Mouse (Mus musculus) C2C12 (cell line): ENCODE measurements around the gene Hnrnph1. TPM values are rescaled to one million over a fixed set of nuclear protein-coding genes. Genes with fewer than 3 reads are reported as not detected.

Source experiments
- H3K27me3 ChIP-seq: one replicate; pipeline ENCODE4 v1.6.1; 2011; ENCODE audit not compliant: control insufficient read depth, insufficient read depth, insufficient read length
- H3K36me3 ChIP-seq: one replicate; pipeline ENCODE4 v1.6.1; 2011; ENCODE audit not compliant: control insufficient read depth, insufficient read depth
- H3K4me3 ChIP-seq: one replicate; pipeline ENCODE4 v1.5.1; 2011; ENCODE audit warnings: mild to moderate bottlenecking, control low read depth; ENCODE audit not compliant: poor library complexity, insufficient read depth, severe bottlenecking
- H3K79me2 ChIP-seq: one replicate; pipeline ENCODE4 v1.6.1; 2011; ENCODE audit not compliant: control insufficient read depth, insufficient read depth
- H3K79me3 ChIP-seq: one replicate; pipeline ENCODE4 v1.6.1; 2011; ENCODE audit warnings: low read depth, control low read depth
- H3ac ChIP-seq: one replicate; pipeline ENCODE3; 2011; ENCODE audit warnings: low read depth; ENCODE audit not compliant: control insufficient read depth, insufficient read length
- CEBPB ChIP-seq: IDR thresholded peaks from one replicate; pipeline ENCODE4 v1.6.1; 2011; ENCODE audit warnings: low read depth, mild to moderate bottlenecking, control low read depth, moderate library complexity
- CTCF ChIP-seq: IDR thresholded peaks from one replicate; pipeline ENCODE4 v1.5.1; 2011; ENCODE audit not compliant: control insufficient read depth, insufficient read depth, insufficient read length
- FOSL1 ChIP-seq: IDR thresholded peaks from one replicate; pipeline ENCODE4 v1.8.0; 2011; ENCODE audit warnings: mild to moderate bottlenecking, low read length; ENCODE audit not compliant: poor library complexity, insufficient read depth, severe bottlenecking
- MAX ChIP-seq: IDR thresholded peaks from one replicate; pipeline ENCODE4 v1.6.1; 2011; ENCODE audit warnings: mild to moderate bottlenecking, control low read depth
- MYOD1 ChIP-seq: IDR thresholded peaks from one replicate; pipeline ENCODE4 v1.6.1; 2011; ENCODE audit warnings: low read depth; ENCODE audit not compliant: control insufficient read depth, insufficient read length
- MYOG ChIP-seq: IDR thresholded peaks from one replicate; pipeline ENCODE4 v1.6.1; 2011; ENCODE audit not compliant: control insufficient read depth, insufficient read length; ENCODE audit errors: extremely low read depth
- USF1 ChIP-seq: IDR thresholded peaks from one replicate; pipeline ENCODE4 v1.6.1; 2011; ENCODE audit warnings: low read depth, mild to moderate bottlenecking, control low read depth, moderate library complexity
- long read RNA-seq, 2 experiments: library from polyadenylated mRNA; unstranded; transcript quantifications; one replicate each; pipeline ENCODE4 v2.0.0; 2019 to 2020
- polyA plus RNA-seq: library from polyadenylated mRNA; unstranded; fragments of >200 nt; fragmentation: generic; extraction: Trizol; gene quantifications from one replicate; pipeline ENCODE4 v1.2.1, GENCODE M21; 2012; ENCODE audit warnings: missing spikeins

Gene Hnrnph1
- polyA plus RNA-seq = 112 TPM
- long read RNA-seq, experiment 1, transcript Hnrnph1-201 (14 exons, 2,225 nt) = major isoform, 7 of 32 reads
- long read RNA-seq, experiment 1, partial matches to known transcripts = 7 of 32 reads
- long read RNA-seq, experiment 1, other reads (novel, unspliced or antisense) = 16 of 32 reads
- long read RNA-seq, experiment 2, full-length matches to known transcripts = 125 of 284 reads
- long read RNA-seq, experiment 2, partial matches to known transcripts = 26 of 284 reads
- long read RNA-seq, experiment 2, other reads (novel, unspliced or antisense) = 133 of 284 reads

- peaks cover 45% of the 10 kb centered on the region for H3K79me3 ChIP-seq
- H3K79me2 ChIP-seq = peaks cover 47% of the 10 kb centered on the region
- H3ac ChIP-seq = peak within 1 kb of the TSS; percentile 86
- H3K36me3 ChIP-seq = peaks cover 39% of the 10 kb centered on the region
- H3K27me3 ChIP-seq = no peaks in the 10 kb centered on the region
- TF ChIP-seq FOSL1 (no peak), MYOG (no peak), CTCF (no peak), MYOD1 (no peak), CEBPB (peak; percentile 58), MAX (peak; percentile 44), USF1 (no peak)
- peak within 1 kb of the TSS; percentile 92 for H3K4me3 ChIP-seq
Observed at GRCm38 (mm10) chr11:50376911-50377891, at the start of gene Hnrnph1. Gene Hnrnph1, plus strand, starts transcription at chr11:50376990.

- peaks cover 5% of the 10 kb centered on the region for H3K36me3 ChIP-seq
- peaks cover 21% of the 10 kb centered on the region for H3K79me3 ChIP-seq
- peaks cover 23% of the 10 kb centered on the region for H3K79me2 ChIP-seq
- no peaks in the 10 kb centered on the region for H3K27me3 ChIP-seq
- H3K4me3 ChIP-seq = no peak overlapping the region
- H3ac ChIP-seq = no peak overlapping the region
- TF ChIP-seq FOSL1 = no peak
- TF ChIP-seq CEBPB = no peak
- no peak for TF ChIP-seq MYOD1
- no peak for TF ChIP-seq MAX
- TF ChIP-seq USF1 = no peak
- TF ChIP-seq CTCF = no peak
Observed at GRCm38 (mm10) chr11:50328075-50328625, 48.6 kb upstream of the Hnrnph1 start.

- Histone ChIP-seq H3K4me3 (no peak overlapping the region), H3K79me2 (peaks cover 11% of the 10 kb centered on the region), H3ac (no peak overlapping the region), H3K27me3 (no peaks in the 10 kb centered on the region), H3K79me3 (peaks cover 9% of the 10 kb centered on the region), H3K36me3 (no peaks in the 10 kb centered on the region)
- TF ChIP-seq CEBPB (no peak), FOSL1 (no peak), USF1 (no peak), MYOD1 (no peak), CTCF (no peak), MYOG (no peak), MAX (no peak)
Observed at GRCm38 (mm10) chr11:50329378-50329777, 47.4 kb upstream of the Hnrnph1 start.

- no peak overlapping the region for H3ac ChIP-seq
- no peaks in the 10 kb centered on the region for H3K36me3 ChIP-seq
- no peaks in the 10 kb centered on the region for H3K79me2 ChIP-seq
- H3K79me3 ChIP-seq = no peaks in the 10 kb centered on the region
- H3K27me3 ChIP-seq = peaks cover 4% of the 10 kb centered on the region
- TF ChIP-seq CTCF = no peak
- TF ChIP-seq FOSL1 = no peak
- no peak for TF ChIP-seq CEBPB
- no peak for TF ChIP-seq MYOG
- no peak for TF ChIP-seq MAX
- no peak overlapping the region for H3K4me3 ChIP-seq
Observed at GRCm38 (mm10) chr11:50333181-50333580, 43.6 kb upstream of the Hnrnph1 start.

GRCm38 (mm10) chr11:50336126-50336525, 40.7 kb upstream of the Hnrnph1 start:
- TF ChIP-seq CTCF = no peak
- no peak for TF ChIP-seq MAX
- no peak for TF ChIP-seq USF1
- no peak for TF ChIP-seq CEBPB
- no peak for TF ChIP-seq MYOG
- TF ChIP-seq MYOD1 = no peak
- TF ChIP-seq FOSL1 = no peak
- Histone ChIP-seq H3ac (no peak overlapping the region), H3K79me2 (no peaks in the 10 kb centered on the region), H3K79me3 (no peaks in the 10 kb centered on the region), H3K36me3 (no peaks in the 10 kb centered on the region), H3K4me3 (no peak overlapping the region), H3K27me3 (peaks cover 4% of the 10 kb centered on the region)
